10 mouse cellular contexts compared by ENCODE assay signal in genomic region chr4:136776471-136776892, GRCm38 (mm10). TPM values are rescaled to one million over a fixed set of nuclear protein-coding genes. Genes with fewer than 3 reads are reported as not detected.
DNase-seq lines count a peak whose midpoint lies in the region; ATAC-seq lines count a peak whose summit lies in the region.
"Had no signal": no experiment of that assay in that cellular context is flagged by ENCODE, and none has a peak within 500 bp of the region (broad histone marks: within the 10 kb centered on the region; RNA-seq: fewer than 3 reads in every experiment).

No protein-coding gene starts in this region.

- 2% methylated on average over 9 of the region's 9 CpGs for WGBS in hindbrain, embryonic 11.5 days
- 4% methylated on average over 9 of the region's 9 CpGs for WGBS in hindbrain, embryonic 12.5 days
- WGBS in forebrain, embryonic 13.5 days: 8% methylated on average over 9 of the region's 9 CpGs

- peak overlapping the region; percentile 39; the same call in 1 of the 2 replicates for H3K27ac ChIP-seq in hindbrain, embryonic 11.5 days (ENCODE audit: low read depth, low read length)
- no peak overlapping the region; the same call in 1 of the 2 replicates for H3K27ac ChIP-seq in hindbrain, embryonic 12.5 days
- H3K27ac ChIP-seq in forebrain, embryonic 13.5 days: no peak overlapping the region; the same call in 1 of the 2 replicates

- no peak for ATAC-seq in hindbrain, embryonic 11.5 days (ENCODE audit: low FRiP score)
- ATAC-seq in hindbrain, embryonic 12.5 days (ENCODE audit: low FRiP score): no peak
- no peak for ATAC-seq in forebrain, embryonic 13.5 days
- no peak for ATAC-seq in CD4-positive, CD25-positive, alpha-beta regulatory T cell, adult 4 months
- ATAC-seq: lung, postnatal 0 days had no signal

- H3K9me3 ChIP-seq in hindbrain, embryonic 11.5 days (ENCODE audit: control insufficient read depth, low read length): no peaks in the 10 kb centered on the region
- H3K9me3 ChIP-seq in hindbrain, embryonic 12.5 days (replicated peaks): no peaks in the 10 kb centered on the region
- no peaks in the 10 kb centered on the region for H3K9me3 ChIP-seq in forebrain, embryonic 13.5 days (replicated peaks)

- H3K4me3 ChIP-seq in hindbrain, embryonic 11.5 days (ENCODE audit: low read depth, low read length): no peak overlapping the region
- no peak overlapping the region for H3K4me3 ChIP-seq in hindbrain, embryonic 12.5 days
- no peak overlapping the region for H3K4me3 ChIP-seq in forebrain, embryonic 13.5 days

- intact Hi-C loops in left cerebral cortex, postnatal 10 days (cut with DNase I): no loop called here

- H3K4me1 ChIP-seq in hindbrain, embryonic 11.5 days (replicated peaks; ENCODE audit: control insufficient read depth, insufficient read depth, low read length): peaks cover 31% of the 10 kb centered on the region
- peaks cover 89% of the 10 kb centered on the region for H3K4me1 ChIP-seq in hindbrain, embryonic 12.5 days
- peaks cover 88% of the 10 kb centered on the region for H3K4me1 ChIP-seq in forebrain, embryonic 13.5 days

- no peaks in the 10 kb centered on the region for H3K36me3 ChIP-seq in hindbrain, embryonic 11.5 days (ENCODE audit: control insufficient read depth, insufficient read depth, low read length)
- peaks cover under 1% of the 10 kb centered on the region; the same call in 1 of the 2 replicates for H3K36me3 ChIP-seq in hindbrain, embryonic 12.5 days
- H3K36me3 ChIP-seq in forebrain, embryonic 13.5 days (ENCODE audit: poor library complexity, severe bottlenecking): peaks cover 3% of the 10 kb centered on the region

- H3K9ac ChIP-seq in hindbrain, embryonic 11.5 days (ENCODE audit: low read depth, low read length): no peak overlapping the region
- no peak overlapping the region for H3K9ac ChIP-seq in hindbrain, embryonic 12.5 days
- H3K9ac ChIP-seq in forebrain, embryonic 13.5 days: peak overlapping the region; percentile 26; the same call in 1 of the 2 replicates

- DNase-seq in hindbrain, embryonic 11.5 days (ENCODE audit: low spot score): no peak
- DNase-seq in Muller cell, postnatal 12 days (ENCODE audit: inconsistent ontology term): peak; percentile 98
- peak; percentile 59 to 73 for DNase-seq in kidney, postnatal 4 days
- no peak for DNase-seq in adrenal gland, postnatal 36 days
- DNase-seq in left cerebral cortex, postnatal 10 days (ENCODE audit: extremely low spot score in 1 of 2, low spot score in 2 of 2): no peak
- DNase-seq: cerebellum, adult 9-11 months had no signal

- H3K4me2 ChIP-seq in hindbrain, embryonic 11.5 days (replicated peaks; ENCODE audit: low read depth, low read length): no peak overlapping the region
- no peak overlapping the region for H3K4me2 ChIP-seq in hindbrain, embryonic 12.5 days (replicated peaks)
- 0 out of 2 replicates have a peak overlapping the region, but pooled peaks have one; percentile 19 for H3K4me2 ChIP-seq in forebrain, embryonic 13.5 days

- H3K27me3 ChIP-seq in hindbrain, embryonic 11.5 days (ENCODE audit: control insufficient read depth, insufficient read depth, low read length): no peaks in the 10 kb centered on the region
- no peaks in the 10 kb centered on the region for H3K27me3 ChIP-seq in hindbrain, embryonic 12.5 days
- no peaks in the 10 kb centered on the region for H3K27me3 ChIP-seq in forebrain, embryonic 13.5 days

RNA-seq across cellular contexts. Expression of gene Ephb2, which starts 59.3 kb away (rescaled TPM):
- 18.5 and 20.1 TPM in 2 replicates for polyA plus RNA-seq in hindbrain, embryonic 11.5 days (2014; fragmentation: Nextera tagmentation; extraction: Ambion mirVana)
- polyA plus RNA-seq in hindbrain, embryonic 12.5 days (2016; fragmentation: Nextera tagmentation; extraction: Ambion mirVana): 25.4 and 30.8 TPM in 2 replicates
- 10.7 and 12.7 TPM in 2 replicates for polyA plus RNA-seq in forebrain, embryonic 13.5 days (2015; fragmentation: Nextera tagmentation; extraction: Ambion mirVana)
- 10 to 100 TPM; 18.7 to 19.8 TPM for total RNA-seq in adrenal gland, postnatal 36 days (2021)
- 10 to 100 TPM; 45.5 to 46.0 TPM for total RNA-seq in left cerebral cortex, postnatal 10 days (2021)
- polyA plus RNA-seq in CD4-positive, CD25-positive, alpha-beta regulatory T cell, adult 4 months (2017; shearing (Covaris generic)): not detected

Comparison
In these comparisons a context has a peak if more than half of its experiments do, and no peak if none do; other contexts are left out.
1. DNase-seq: peak in Muller cell, postnatal 12 days (single experiment) and kidney, postnatal 4 days (2 of 2); none in hindbrain, embryonic 11.5 days (single experiment), adrenal gland, postnatal 36 days (0 of 2) and left cerebral cortex, postnatal 10 days (0 of 2).
2. RNA of gene Ephb2, which starts 59.3 kb away (polyA plus RNA-seq): 25.4 to 30.8 TPM in hindbrain, embryonic 12.5 days, 18.5 to 20.1 TPM in hindbrain, embryonic 11.5 days and 10.7 to 12.7 TPM in forebrain, embryonic 13.5 days; not detected in CD4-positive, CD25-positive, alpha-beta regulatory T cell, adult 4 months; every median in the first group is over 10 times any median in the second.